Mouse (Mus musculus): ENCODE results near the gene Ctdspl.
A peak's percentile ranks its signal among the peaks of the same experiment; 100 is the strongest.

The Ctdspl gene

GRCm38 (mm10) chr9:118926111-118926650, at the start of gene Ctdspl:
TSS of gene Ctdspl (plus strand) at chr9:118926453.
- peak; percentile 10 to 21 for DNase-seq (ENCODE audit: low read depth in 2 of 2, low spot score in 2 of 2)

- DNase-seq (ENCODE audit: low read depth in 2 of 2, low spot score in 2 of 2), result no peak
These were observed 49.4 kb upstream of the Ctdspl start for GRCm38 (mm10) chr9:118876902-118877301.

GRCm38 (mm10) chr9:118877365-118878008, 48.8 kb upstream of the Ctdspl start:
- DNase-seq (ENCODE audit: low read depth in 2 of 2, low spot score in 2 of 2), result no peak

GRCm38 (mm10) chr9:118878596-118878995, 47.7 kb upstream of the Ctdspl start:
- no peak for DNase-seq (ENCODE audit: low read depth in 2 of 2, low spot score in 2 of 2)

- DNase-seq (ENCODE audit: low read depth in 2 of 2, low spot score in 2 of 2), result peak in 1 of 2 experiments; percentile 5
These were observed 44.8 kb upstream of the Ctdspl start for GRCm38 (mm10) chr9:118881281-118881945.

- DNase-seq (ENCODE audit: low read depth in 2 of 2, low spot score in 2 of 2), result no peak
These were observed 44.3 kb upstream of the Ctdspl start for GRCm38 (mm10) chr9:118881946-118882284.

GRCm38 (mm10) chr9:118883150-118883549, 43.1 kb upstream of the Ctdspl start:
- DNase-seq (ENCODE audit: low read depth in 2 of 2, low spot score in 2 of 2), result no peak

GRCm38 (mm10) chr9:118885785-118886184, 40.5 kb upstream of the Ctdspl start:
- DNase-seq (ENCODE audit: low read depth in 2 of 2, low spot score in 2 of 2), result no peak

GRCm38 (mm10) chr9:118887201-118887600, 39.1 kb upstream of the Ctdspl start:
- DNase-seq (ENCODE audit: low read depth in 2 of 2, low spot score in 2 of 2), result no peak

GRCm38 (mm10) chr9:118887734-118888133, 38.5 kb upstream of the Ctdspl start:
- no peak for DNase-seq (ENCODE audit: low read depth in 2 of 2, low spot score in 2 of 2)

- DNase-seq (ENCODE audit: low read depth in 2 of 2, low spot score in 2 of 2), result no peak
These were observed 36.1 kb upstream of the Ctdspl start for GRCm38 (mm10) chr9:118890149-118890548.

- no peak for DNase-seq (ENCODE audit: low read depth in 2 of 2, low spot score in 2 of 2)
These were observed 35.6 kb upstream of the Ctdspl start for GRCm38 (mm10) chr9:118890645-118891044.

GRCm38 (mm10) chr9:118891068-118891467, 35.2 kb upstream of the Ctdspl start:
- DNase-seq (ENCODE audit: low read depth in 2 of 2, low spot score in 2 of 2), result no peak

GRCm38 (mm10) chr9:118891593-118891992, 34.7 kb upstream of the Ctdspl start:
- no peak for DNase-seq (ENCODE audit: low read depth in 2 of 2, low spot score in 2 of 2)

GRCm38 (mm10) chr9:118895101-118895500, 31.2 kb upstream of the Ctdspl start:
- no peak for DNase-seq (ENCODE audit: low read depth in 2 of 2, low spot score in 2 of 2)

- DNase-seq (ENCODE audit: low read depth in 2 of 2, low spot score in 2 of 2), result no peak
These were observed 25.6 kb upstream of the Ctdspl start for GRCm38 (mm10) chr9:118900677-118901076.

- no peak for DNase-seq (ENCODE audit: low read depth in 2 of 2, low spot score in 2 of 2)
These were observed 24.3 kb upstream of the Ctdspl start for GRCm38 (mm10) chr9:118901917-118902316.

- DNase-seq (ENCODE audit: low read depth in 2 of 2, low spot score in 2 of 2), result peak; percentile 43 to 60
These were observed 18.2 kb upstream of the Ctdspl start for GRCm38 (mm10) chr9:118907934-118908620.

- DNase-seq (ENCODE audit: low read depth in 2 of 2, low spot score in 2 of 2), result no peak
These were observed 13.2 kb upstream of the Ctdspl start for GRCm38 (mm10) chr9:118913048-118913447.

- no peak for DNase-seq (ENCODE audit: low read depth in 2 of 2, low spot score in 2 of 2)
These were observed 12.6 kb upstream of the Ctdspl start for GRCm38 (mm10) chr9:118913613-118914012.

- DNase-seq (ENCODE audit: low read depth in 2 of 2, low spot score in 2 of 2), result no peak
These were observed 11.7 kb upstream of the Ctdspl start for GRCm38 (mm10) chr9:118914589-118914988.

GRCm38 (mm10) chr9:118915290-118915689, 11.0 kb upstream of the Ctdspl start:
- DNase-seq (ENCODE audit: low read depth in 2 of 2, low spot score in 2 of 2), result peak in 1 of 2 experiments; percentile 14
